Mouse (Mus musculus) heart, postnatal 4 days (tissue): Measurements from ENCODE around the gene Tm6sf1. TPM values are rescaled to one million over a fixed set of nuclear protein-coding genes. Genes with fewer than 3 reads are reported as not detected.

ENCODE experiments used
- DNase-seq: peaks from one replicate; pipeline ENCODE4 v3.0.0; 2021
- total RNA-seq, 2 experiments: library from RNA; stranded (reverse); gene quantifications; 2 replicates each; pipeline ENCODE4 v1.2.3; 2021

The Tm6sf1 gene
- total RNA-seq, 2 experiments from 2014 or later: 11.8 to 20.6 TPM

GRCm38 (mm10) chr7:81904094-81904493 is 45.3 kb downstream of the Tm6sf1 start:
- DNase-seq: no peak

- DNase-seq: no peak
Observed at GRCm38 (mm10) chr7:81904926-81905325, 46.1 kb downstream of the Tm6sf1 start.

DNA sequence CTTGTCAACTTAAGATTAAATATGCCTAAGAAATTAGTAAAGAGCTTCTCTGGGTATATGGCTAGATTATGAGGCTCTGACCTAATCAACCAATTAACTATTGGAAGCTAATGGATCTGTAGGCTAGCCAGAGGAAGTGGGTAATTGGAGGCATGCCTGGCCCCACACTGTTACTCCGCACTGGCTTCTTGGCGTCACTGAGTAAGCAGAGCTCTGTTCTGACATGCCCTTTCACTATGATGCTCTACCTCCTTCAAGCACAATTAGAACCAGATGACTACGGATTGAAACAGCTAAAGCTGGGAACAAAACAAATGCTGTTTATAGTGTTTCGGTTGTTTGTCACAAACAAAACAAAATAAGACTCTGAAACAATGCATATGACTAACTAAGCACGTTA is 59.5 kb downstream of the Tm6sf1 start:
- no peak for DNase-seq

GRCm38 (mm10) chr7:81920314-81920713 is 61.5 kb downstream of the Tm6sf1 start:
- DNase-seq: no peak

DNA sequence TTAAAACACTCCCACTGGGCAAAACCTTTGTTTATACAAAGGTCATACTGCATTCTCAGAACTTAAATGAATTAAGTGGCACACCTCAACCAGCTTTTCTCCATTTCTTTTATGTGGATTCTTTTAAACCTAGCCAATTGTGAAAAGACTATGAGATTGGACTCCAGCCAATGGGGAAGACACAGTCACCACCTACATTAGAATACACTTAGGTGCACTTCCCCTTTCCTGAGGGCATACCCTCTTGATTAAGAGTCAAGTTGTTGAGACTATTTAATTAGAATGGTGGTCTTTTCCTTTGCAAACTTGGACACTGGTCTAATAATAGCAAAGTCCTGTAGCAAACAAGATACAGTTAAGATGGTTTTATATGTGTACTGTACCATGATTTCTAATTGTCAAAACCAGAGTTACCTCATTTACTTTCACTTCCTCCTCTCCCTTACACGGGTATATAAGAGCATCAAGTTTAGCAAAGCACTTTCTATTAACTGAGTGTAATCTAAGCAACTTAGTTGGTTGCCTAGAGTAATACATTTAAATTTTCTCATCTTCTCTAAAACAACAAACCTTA is 62.7 kb downstream of the Tm6sf1 start:
- no peak for DNase-seq

DNA sequence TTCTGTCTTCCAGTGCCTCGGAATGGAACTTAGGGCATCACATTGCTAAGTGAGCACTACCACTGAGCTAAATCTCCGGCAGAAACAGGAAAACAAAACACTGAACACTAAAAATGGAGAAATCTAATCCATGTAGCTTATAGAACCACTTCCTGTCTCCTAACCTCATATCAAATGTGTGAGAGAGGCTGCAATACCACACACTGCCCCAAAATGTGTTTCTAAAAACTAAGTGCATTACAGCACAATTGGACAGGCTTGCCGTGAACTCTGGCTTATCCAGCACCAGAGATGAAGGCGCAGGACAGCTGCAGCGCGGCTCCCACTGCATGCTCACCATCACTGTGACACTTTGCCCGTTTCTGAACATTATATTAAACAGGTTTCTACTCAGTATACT is 70.2 kb downstream of the Tm6sf1 start:
- no peak for DNase-seq

- DNase-seq: no peak
Observed at GRCm38 (mm10) chr7:81932521-81933045, 73.8 kb downstream of the Tm6sf1 start.

DNA sequence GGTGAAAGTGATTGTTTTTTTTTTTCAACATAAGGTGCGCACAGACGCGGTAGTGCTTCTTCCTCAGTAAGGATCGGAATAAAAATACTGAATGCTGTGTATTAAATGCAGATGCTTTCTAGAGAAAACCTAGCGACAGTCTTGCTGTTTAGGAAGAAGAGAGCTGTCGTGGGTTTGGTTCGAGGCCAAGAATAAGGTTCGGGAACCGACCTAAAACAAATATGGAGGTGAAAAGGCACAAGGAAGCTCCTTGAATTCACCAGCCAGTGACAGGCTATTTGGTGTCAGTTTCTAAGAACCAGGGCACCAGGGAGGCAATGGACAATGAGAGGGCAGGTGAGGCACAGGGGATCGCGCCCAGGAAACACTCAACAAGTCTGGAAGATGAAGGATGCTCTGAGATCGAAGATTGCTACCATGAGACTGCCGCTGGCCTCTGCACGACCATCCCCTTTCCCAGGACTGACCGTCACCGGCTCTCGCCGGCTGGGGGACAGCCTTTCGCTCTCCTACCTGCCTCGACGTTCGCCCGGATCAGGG is 74.3 kb downstream of the Tm6sf1 start:
- DNase-seq: no peak

DNA sequence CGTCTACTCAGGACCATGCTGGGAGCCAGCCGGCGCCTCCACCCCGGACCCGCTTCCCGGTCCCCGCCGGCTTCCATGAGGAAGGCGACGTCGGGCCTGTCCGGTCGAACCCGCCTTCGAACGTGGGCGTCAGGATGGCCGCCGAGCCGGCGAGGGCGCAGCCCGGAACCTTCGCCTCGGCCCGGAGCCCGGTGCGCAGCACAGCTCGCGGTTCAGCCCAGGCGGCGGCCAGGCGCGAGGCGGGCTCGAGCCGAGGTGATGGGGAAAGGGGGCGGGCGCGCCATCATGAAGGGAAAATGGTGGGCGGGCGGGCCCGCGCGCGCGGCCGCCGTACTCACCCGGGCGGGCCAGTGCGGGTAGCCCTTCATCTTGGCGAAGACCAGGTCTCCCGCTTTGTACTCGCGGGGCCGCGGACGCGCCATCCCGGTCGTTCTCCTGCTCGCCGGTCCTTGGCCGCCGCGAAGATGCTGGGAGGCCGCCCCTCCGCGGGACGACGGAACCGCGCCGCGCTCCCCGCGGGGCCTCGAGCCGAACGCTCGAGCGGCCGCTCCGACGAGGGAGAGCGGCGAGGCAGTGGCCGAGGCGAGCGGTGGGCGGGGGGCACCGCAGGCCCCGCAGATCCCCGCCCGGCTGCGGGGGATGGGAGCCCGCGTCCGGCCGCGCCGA is 74.9 kb downstream of the Tm6sf1 start:
- DNase-seq: peak; percentile 75

Other genes with a start within 250 kb of the Tm6sf1 start
- 10 to 100 TPM; 60.7 to 63.1 TPM for gene Homer2, start 151.5 kb upstream of the Tm6sf1 start, total RNA-seq
- 10 to 100 TPM; 28.6 to 32.2 TPM for gene Ramac, start 96.1 kb upstream of the Tm6sf1 start, total RNA-seq
- gene 3110040N11Rik, start 69.5 kb upstream of the Tm6sf1 start, total RNA-seq: 10 to 100 TPM; 25.4 to 28.0 TPM
- gene Btbd1, start 29.6 kb upstream of the Tm6sf1 start, total RNA-seq: 100 to 1,000 TPM; 128 to 133 TPM
- gene Gm10160, start 3.2 kb upstream of the Tm6sf1 start, total RNA-seq: not detected
- gene Hdgfl3, start 75.5 kb downstream of the Tm6sf1 start, total RNA-seq: 10 to 100 TPM; 17.6 to 20.2 TPM
- gene Bnc1, start 133.3 kb downstream of the Tm6sf1 start, total RNA-seq: 1 to 10 TPM; 3.1 to 3.7 TPM